Mouse (Mus musculus) lung, adult 2 months (tissue): ENCODE results near the gene Cuedc2.
A peak's percentile ranks its signal among the peaks of the same experiment; 100 is the strongest.

Experiments
- CTCF ChIP-seq: fragments of 200-500 bp; IDR thresholded peaks from 2 replicates; pipeline ENCODE4 v1.5.1; 2011; ENCODE audit warnings: mild to moderate bottlenecking, low read length, control low read depth; ENCODE audit not compliant: insufficient read depth
- POLR2A ChIP-seq: fragments of 200-500 bp; IDR thresholded peaks from 2 replicates; pipeline ENCODE4 v1.6.1; 2011; ENCODE audit warnings: low read depth, mild to moderate bottlenecking, control low read depth, low read length, borderline replicate concordance; ENCODE audit errors: extremely low read depth

DNA sequence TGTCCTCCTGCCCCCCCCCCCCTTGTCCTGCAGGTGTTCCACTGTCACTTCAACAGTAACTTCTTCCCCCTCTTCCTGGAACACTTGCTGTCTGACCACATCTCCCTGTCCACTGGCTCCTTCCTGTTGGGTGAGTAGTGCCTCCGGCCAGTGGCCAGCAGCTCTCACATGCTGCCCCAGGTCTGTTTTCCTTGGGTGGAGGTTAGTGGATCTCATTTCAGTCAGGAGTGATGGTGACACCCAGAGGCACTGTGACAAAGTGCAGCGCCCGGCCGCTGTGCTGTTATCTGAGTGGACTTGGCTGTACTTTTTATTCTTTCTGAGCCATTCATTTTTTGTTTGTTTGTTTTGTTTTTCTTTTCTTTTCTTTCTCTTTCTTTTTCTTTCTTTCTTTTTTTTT is 30.7 kb upstream of the Cuedc2 start:
- TF ChIP-seq POLR2A, result no peak
- TF ChIP-seq CTCF, result peak; percentile 80
